Mouse (Mus musculus) heart, embryonic 11.5 days (tissue): ENCODE measurements around the gene Ubtf. TPM values are rescaled to one million over a fixed set of nuclear protein-coding genes. Genes with fewer than 3 reads are reported as not detected.

Source experiments
- ATAC-seq: fragments of 200-750 bp; cut with Nextera tagmentation; replicated peaks from 2 replicates; pipeline ENCODE4 v1.8.0; 2017; ENCODE audit warnings: moderate library complexity; ENCODE audit not compliant: insufficient number of reproducible peaks, low FRiP score, low TSS enrichment
- H3K27ac ChIP-seq: fragments of 300-500 bp; sonication (generic); 2 replicates; pipeline ENCODE4 v1.5.1; 2014; ENCODE audit warnings: mild to moderate bottlenecking, low read depth, low read length
- H3K27me3 ChIP-seq: fragments of 300-500 bp; sonication (generic); 2 replicates; pipeline ENCODE4 v1.6.1; 2014; ENCODE audit warnings: mild to moderate bottlenecking, low read length, mixed read lengths; ENCODE audit not compliant: control insufficient read depth, insufficient read depth
- H3K36me3 ChIP-seq: fragments of 300-500 bp; sonication (generic); 2 replicates; pipeline ENCODE4 v1.6.1; 2014; ENCODE audit warnings: mild to moderate bottlenecking, low read length, moderate library complexity, mixed read lengths; ENCODE audit not compliant: control insufficient read depth, insufficient read depth
- H3K4me1 ChIP-seq: fragments of 300-500 bp; sonication (generic); 2 replicates; pipeline ENCODE4 v1.6.1; 2014; ENCODE audit warnings: low read length; ENCODE audit not compliant: control insufficient read depth, insufficient read depth
- H3K4me2 ChIP-seq: fragments of 300-500 bp; sonication (generic); 2 replicates; pipeline ENCODE4 v1.6.1; 2014; ENCODE audit warnings: mild to moderate bottlenecking, moderate library complexity
- H3K4me3 ChIP-seq: fragments of 300-500 bp; sonication (generic); 2 replicates; pipeline ENCODE4 v1.5.1; 2014; ENCODE audit warnings: low read depth, low read length
- H3K9ac ChIP-seq: fragments of 300-500 bp; sonication (generic); 2 replicates; pipeline ENCODE4 v1.6.1; 2014; ENCODE audit warnings: mild to moderate bottlenecking, low read depth, low read length, moderate library complexity
- H3K9me3 ChIP-seq: fragments of 300-500 bp; sonication (generic); replicated peaks from 2 replicates; pipeline ENCODE4 v1.6.1; 2016; ENCODE audit warnings: low read length; ENCODE audit not compliant: control insufficient read depth
- WGBS: fragments of 180-500 bp; shearing (Covaris S2); extraction: QIAGEN DNeasy Blood & Tissue Kit; methylation state at CpG from one replicate; pipeline ENCODE4 v1.1.7; 2014; ENCODE audit not compliant: insufficient replicate concordance; 5-methylcytosine and 5-hydroxymethylcytosine counted together
- polyA plus RNA-seq: library from polyadenylated mRNA; unstranded; fragments of >200 nt; fragmentation: Nextera tagmentation; extraction: Ambion mirVana; gene quantifications from 2 replicates; pipeline ENCODE4 v1.2.1, GENCODE M21; 2014

Gene Ubtf
- polyA plus RNA-seq, 1 experiment from 2014 or later = 56.4 TPM

DNA sequence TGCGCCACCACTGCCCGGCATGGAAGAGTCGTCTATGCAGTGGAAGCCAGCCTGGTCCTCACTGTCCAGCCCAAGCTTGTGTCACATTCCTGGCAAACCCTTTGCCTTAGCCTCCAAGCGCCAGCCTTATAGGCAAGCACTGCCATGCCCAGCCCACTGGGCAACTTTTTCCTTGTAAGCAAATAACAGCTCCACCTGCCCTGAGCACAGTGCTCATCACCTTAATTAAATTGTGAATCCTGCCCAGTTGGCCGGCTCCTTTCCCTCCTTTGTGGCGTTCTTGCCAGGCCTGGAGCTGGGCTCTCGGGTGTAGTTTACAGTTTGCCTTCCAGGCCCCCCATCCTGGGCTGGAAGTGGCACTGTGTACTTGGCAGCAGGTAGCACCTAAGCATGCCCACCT lies 56.3 kb downstream of the Ubtf start:
- H3K4me2 ChIP-seq = no peak overlapping the region
- no peak for ATAC-seq
- no peaks in the 10 kb centered on the region for H3K27me3 ChIP-seq
- H3K4me3 ChIP-seq = no peak overlapping the region
- peaks cover 3% of the 10 kb centered on the region; the same call in 1 of the 2 replicates for H3K4me1 ChIP-seq
- H3K27ac ChIP-seq = no peak overlapping the region
- 91% methylated on average over 7 of the region's 7 CpGs for WGBS
- no peaks in the 10 kb centered on the region for H3K9me3 ChIP-seq
- H3K36me3 ChIP-seq = peaks cover 3% of the 10 kb centered on the region; the same call in 1 of the 2 replicates
- no peak overlapping the region for H3K9ac ChIP-seq

DNA sequence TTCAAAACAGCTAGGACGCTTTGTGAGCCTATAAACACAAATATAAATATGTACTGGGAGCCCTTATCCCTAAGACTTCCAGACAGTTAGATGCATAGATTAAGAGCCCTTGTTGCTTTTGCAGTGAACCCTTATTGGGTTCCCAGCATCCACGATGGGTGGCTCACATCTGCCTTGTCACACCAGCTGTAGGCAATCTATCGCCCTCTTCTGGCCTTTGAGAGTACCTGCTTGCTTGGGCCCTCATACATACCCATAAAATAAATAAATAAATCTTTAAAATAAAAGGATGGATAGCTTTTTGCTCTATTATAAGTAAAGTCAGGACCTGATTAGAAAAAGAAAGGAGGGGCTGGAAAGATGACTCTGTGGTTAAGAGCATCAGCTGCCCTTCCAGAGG lies 61.0 kb downstream of the Ubtf start:
- Histone ChIP-seq H3K4me1 (peaks cover 20% of the 10 kb centered on the region), H3K27ac (no peak overlapping the region), H3K4me3 (no peak overlapping the region), H3K9me3 (no peaks in the 10 kb centered on the region), H3K36me3 (peaks cover 3% of the 10 kb centered on the region; the same call in 1 of the 2 replicates), H3K4me2 (no peak overlapping the region), H3K9ac (no peak overlapping the region), H3K27me3 (no peaks in the 10 kb centered on the region)
- ATAC-seq = no peak
- 79% methylated on average over 3 of the region's 3 CpGs for WGBS

DNA sequence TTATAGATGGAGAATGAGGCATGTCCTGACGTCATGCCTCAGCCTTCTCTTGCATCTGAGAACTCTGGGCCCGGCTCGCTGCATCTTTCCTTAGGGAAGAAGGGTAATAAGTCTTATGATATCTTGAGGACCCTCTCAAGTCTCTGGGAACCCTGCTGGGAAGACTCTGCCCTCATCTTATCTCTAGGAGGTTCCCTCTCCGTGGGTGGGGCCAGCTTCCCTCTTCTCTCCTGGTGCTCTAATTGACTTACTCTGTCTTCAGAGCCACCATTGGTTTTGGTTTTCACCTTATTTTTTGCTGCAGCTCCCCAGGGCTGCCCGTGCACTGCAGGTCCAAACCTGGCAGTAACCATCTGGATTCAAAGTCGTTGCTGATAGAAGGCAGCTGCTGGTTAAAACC lies 61.4 kb downstream of the Ubtf start:
- Histone ChIP-seq H3K4me1 (peaks cover 21% of the 10 kb centered on the region), H3K4me2 (no peak overlapping the region), H3K9ac (no peak overlapping the region), H3K27me3 (no peaks in the 10 kb centered on the region), H3K9me3 (no peaks in the 10 kb centered on the region), H3K36me3 (peaks cover 3% of the 10 kb centered on the region; the same call in 1 of the 2 replicates), H3K4me3 (no peak overlapping the region), H3K27ac (no peak overlapping the region)
- ATAC-seq = no peak
- WGBS = 62% methylated on average over 6 of the region's 6 CpGs

DNA sequence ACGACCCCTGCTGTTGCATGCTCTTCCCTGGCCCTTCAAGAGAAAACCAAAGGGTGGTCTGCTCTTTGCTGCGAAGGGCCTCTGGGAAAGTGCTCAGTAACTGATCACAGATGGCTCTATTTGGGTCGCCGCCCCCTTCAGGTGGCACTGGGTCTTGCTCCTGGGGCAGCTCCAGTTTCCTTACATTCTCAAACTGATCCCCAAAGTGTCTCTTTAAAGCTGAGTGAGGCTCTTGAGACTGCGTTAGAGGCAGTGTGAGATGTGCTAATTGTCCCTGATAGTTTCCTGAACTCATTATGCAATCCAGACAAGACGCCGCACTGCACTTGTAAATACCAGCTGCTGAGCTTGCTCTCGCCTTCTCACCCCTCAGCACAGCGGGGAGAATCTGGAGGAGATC lies 62.0 kb downstream of the Ubtf start:
- no peak overlapping the region for H3K4me3 ChIP-seq
- H3K4me2 ChIP-seq = no peak overlapping the region
- H3K4me1 ChIP-seq = peaks cover 21% of the 10 kb centered on the region
- no peak overlapping the region for H3K9ac ChIP-seq
- 35% methylated on average over 9 of the region's 9 CpGs for WGBS
- ATAC-seq = no peak
- H3K9me3 ChIP-seq = no peaks in the 10 kb centered on the region
- no peaks in the 10 kb centered on the region for H3K27me3 ChIP-seq
- H3K27ac ChIP-seq = no peak overlapping the region
- H3K36me3 ChIP-seq = peaks cover 3% of the 10 kb centered on the region; the same call in 1 of the 2 replicates

Other genes with a start within 250 kb of the Ubtf start
- gene Mpp2, start 231.2 kb downstream of the Ubtf start, polyA plus RNA-seq = 9.7 and 11.4 TPM in 2 replicates
- not detected in 2 replicates for gene Ppy, start 218.4 kb downstream of the Ubtf start, polyA plus RNA-seq
- 0.69 TPM in 1 of 2 replicates, not detected in the other for gene Pyy, start 211.9 kb downstream of the Ubtf start, polyA plus RNA-seq
- 0.33 TPM in 1 of 2 replicates, not detected in the other for gene Nags, start 174.2 kb downstream of the Ubtf start, polyA plus RNA-seq
- gene Tmem101, start 163.3 kb downstream of the Ubtf start, polyA plus RNA-seq = 31.2 and 36.3 TPM in 2 replicates
- 61.3 and 64.3 TPM in 2 replicates for gene Lsm12, start 134.4 kb downstream of the Ubtf start, polyA plus RNA-seq
- 27.9 and 28.7 TPM in 2 replicates for gene G6pc3, start 130.1 kb downstream of the Ubtf start, polyA plus RNA-seq
- gene Hdac5, start 89.6 kb downstream of the Ubtf start, polyA plus RNA-seq = 42.8 and 45.3 TPM in 2 replicates
- gene BC030867, start 70.9 kb downstream of the Ubtf start, polyA plus RNA-seq = 12.7 and 13.2 TPM in 2 replicates
- 0.23 TPM in 1 of 2 replicates, not detected in the other for gene Asb16, start 51.0 kb downstream of the Ubtf start, polyA plus RNA-seq
- gene Tmub2, start 34.8 kb downstream of the Ubtf start, polyA plus RNA-seq = 40.1 and 40.5 TPM in 2 replicates
- 9.9 and 12.0 TPM in 2 replicates for gene Atxn7l3, start 23.1 kb downstream of the Ubtf start, polyA plus RNA-seq
- gene Slc4a1, start 46.5 kb upstream of the Ubtf start, polyA plus RNA-seq = 102 and 112 TPM in 2 replicates
- gene Rundc3a, start 73.7 kb upstream of the Ubtf start, polyA plus RNA-seq = 1.3 TPM in 2 replicates
- gene Slc25a39, start 88.2 kb upstream of the Ubtf start, polyA plus RNA-seq = 274 and 281 TPM in 2 replicates
- 110 and 113 TPM in 2 replicates for gene Grn, start 110.6 kb upstream of the Ubtf start, polyA plus RNA-seq
- gene Fam171a2, start 127.9 kb upstream of the Ubtf start, polyA plus RNA-seq = 3.1 and 5.1 TPM in 2 replicates
- gene Itga2b, start 150.4 kb upstream of the Ubtf start, polyA plus RNA-seq = 8.5 and 15.8 TPM in 2 replicates
- 26.4 and 36.5 TPM in 2 replicates for gene Gpatch8, start 236.7 kb upstream of the Ubtf start, polyA plus RNA-seq